Mouse (Mus musculus) heart, embryonic 12.5 days (tissue): ENCODE measurements around the gene Dpf3. TPM values are rescaled to one million over a fixed set of nuclear protein-coding genes. Genes with fewer than 3 reads are reported as not detected.
A peak's percentile ranks its signal among the peaks of the same experiment; 100 is the strongest.

Source experiments
- ATAC-seq: fragments of 200-750 bp; cut with Nextera tagmentation; 2 replicates; pipeline ENCODE4 v1.8.0; 2017; ENCODE audit warnings: moderate TSS enrichment, moderate library complexity; ENCODE audit not compliant: insufficient number of reproducible peaks, low FRiP score
- H3K27ac ChIP-seq: fragments of 300-500 bp; sonication (generic); 2 replicates; pipeline ENCODE4 v1.5.1; 2016; ENCODE audit warnings: mild to moderate bottlenecking, moderate library complexity; ENCODE audit not compliant: poor library complexity, severe bottlenecking
- H3K27me3 ChIP-seq: fragments of 300-500 bp; sonication (generic); replicated peaks from 2 replicates; pipeline ENCODE4 v1.6.1; 2016; ENCODE audit warnings: mild to moderate bottlenecking, moderate library complexity
- H3K36me3 ChIP-seq: fragments of 300-500 bp; sonication (generic); 2 replicates; pipeline ENCODE4 v1.6.1; 2016; ENCODE audit warnings: mild to moderate bottlenecking, moderate library complexity
- H3K4me1 ChIP-seq: fragments of 300-500 bp; sonication (generic); replicated peaks from 2 replicates; pipeline ENCODE4 v1.6.1; 2016; ENCODE audit warnings: mild to moderate bottlenecking
- H3K4me2 ChIP-seq: fragments of 300-500 bp; sonication (generic); 2 replicates; pipeline ENCODE4 v1.6.1; 2016; ENCODE audit warnings: mild to moderate bottlenecking, moderate library complexity
- H3K4me3 ChIP-seq: fragments of 300-500 bp; sonication (generic); 2 replicates; pipeline ENCODE4 v1.5.1; 2016; ENCODE audit warnings: mild to moderate bottlenecking
- H3K9ac ChIP-seq: fragments of 300-500 bp; sonication (generic); 2 replicates; pipeline ENCODE4 v1.6.1; 2016; ENCODE audit warnings: mild to moderate bottlenecking, moderate library complexity
- H3K9me3 ChIP-seq: fragments of 300-500 bp; sonication (generic); replicated peaks from 2 replicates; pipeline ENCODE4 v1.6.1; 2016; ENCODE audit warnings: mild to moderate bottlenecking, moderate library complexity
- WGBS: fragments of 180-500 bp; shearing (Covaris S2); methylation state at CpG from one replicate; pipeline ENCODE4 v1.1.7; 2016; 5-methylcytosine and 5-hydroxymethylcytosine counted together
- polyA plus RNA-seq: library from polyadenylated mRNA; unstranded; fragments of >200 nt; fragmentation: Nextera tagmentation; extraction: Ambion mirVana; gene quantifications from 2 replicates; pipeline ENCODE4 v1.2.1, GENCODE M21; 2016

The Dpf3 gene
- polyA plus RNA-seq, 1 experiment from 2014 or later = 27.1 TPM

- 90% methylated on average over 5 of the region's 5 CpGs for WGBS
- Histone ChIP-seq H3K4me3 (no peak overlapping the region), H3K27ac (no peak overlapping the region)
These were observed 73.8 kb downstream of the Dpf3 start for GRCm38 (mm10) chr12:83413684-83414083.

GRCm38 (mm10) chr12:83411721-83412521, 75.6 kb downstream of the Dpf3 start:
- Histone ChIP-seq H3K27me3 (no peaks in the 10 kb centered on the region), H3K4me1 (peaks cover 54% of the 10 kb centered on the region), H3K4me3 (no peak overlapping the region), H3K27ac (peak overlapping the region; percentile 60), H3K9ac (peak overlapping the region; percentile 35; the same call in 1 of the 2 replicates), H3K9me3 (no peaks in the 10 kb centered on the region), H3K4me2 (peak overlapping the region; percentile 49), H3K36me3 (no peaks in the 10 kb centered on the region)
- WGBS = 35% methylated on average over 17 of the region's 17 CpGs
- no peak for ATAC-seq

More at GRCm38 (mm10) chr12:83413684-83414083, 73.8 kb downstream of the Dpf3 start:
- ATAC-seq = no peak
- H3K4me1 ChIP-seq = peaks cover 48% of the 10 kb centered on the region
- H3K9me3 ChIP-seq = no peaks in the 10 kb centered on the region
- no peak overlapping the region for H3K4me2 ChIP-seq
- no peaks in the 10 kb centered on the region for H3K27me3 ChIP-seq
- H3K36me3 ChIP-seq = no peaks in the 10 kb centered on the region
- H3K9ac ChIP-seq = no peak overlapping the region

- no peak overlapping the region for H3K9ac ChIP-seq
- no peaks in the 10 kb centered on the region for H3K9me3 ChIP-seq
- no peaks in the 10 kb centered on the region for H3K27me3 ChIP-seq
- no peak overlapping the region for H3K4me2 ChIP-seq
- no peak overlapping the region for H3K27ac ChIP-seq
- H3K4me3 ChIP-seq = no peak overlapping the region
- no peak for ATAC-seq
- 78% methylated on average over 5 of the region's 5 CpGs for WGBS
- H3K36me3 ChIP-seq = no peaks in the 10 kb centered on the region
- H3K4me1 ChIP-seq = peaks cover 63% of the 10 kb centered on the region
These were observed 76.5 kb downstream of the Dpf3 start for GRCm38 (mm10) chr12:83411032-83411431.

- peaks cover 53% of the 10 kb centered on the region for H3K4me1 ChIP-seq
- H3K9ac ChIP-seq = no peak overlapping the region
- H3K36me3 ChIP-seq = no peaks in the 10 kb centered on the region
- WGBS = 83% methylated on average over 12 of the region's 12 CpGs
- H3K4me2 ChIP-seq = no peak overlapping the region
- H3K9me3 ChIP-seq = no peaks in the 10 kb centered on the region
- no peaks in the 10 kb centered on the region for H3K27me3 ChIP-seq
- no peak overlapping the region for H3K27ac ChIP-seq
- H3K4me3 ChIP-seq = no peak overlapping the region
- ATAC-seq = no peak
These were observed 82.0 kb downstream of the Dpf3 start for GRCm38 (mm10) chr12:83405374-83406125.

GRCm38 (mm10) chr12:83402270-83402669, 85.2 kb downstream of the Dpf3 start:
- Histone ChIP-seq H3K9me3 (no peaks in the 10 kb centered on the region), H3K36me3 (no peaks in the 10 kb centered on the region), H3K4me2 (no peak overlapping the region), H3K27me3 (no peaks in the 10 kb centered on the region), H3K4me3 (no peak overlapping the region), H3K4me1 (peaks cover 53% of the 10 kb centered on the region), H3K9ac (no peak overlapping the region), H3K27ac (no peak overlapping the region)
- 58% methylated on average over 5 of the region's 5 CpGs for WGBS
- ATAC-seq = no peak

- no peaks in the 10 kb centered on the region for H3K27me3 ChIP-seq
- no peak overlapping the region for H3K9ac ChIP-seq
- 88% methylated on average over 16 of the region's 16 CpGs for WGBS
- H3K4me3 ChIP-seq = no peak overlapping the region
- H3K9me3 ChIP-seq = 0 out of 2 replicates have a peak, but pooled peaks cover 3% of the 10 kb centered on the region
- ATAC-seq = no peak
- no peak overlapping the region for H3K27ac ChIP-seq
- no peak overlapping the region for H3K4me2 ChIP-seq
- no peaks in the 10 kb centered on the region for H3K36me3 ChIP-seq
- H3K4me1 ChIP-seq = peaks cover 56% of the 10 kb centered on the region
These were observed 95.5 kb downstream of the Dpf3 start for GRCm38 (mm10) chr12:83392011-83392410.

GRCm38 (mm10) chr12:83387554-83387953, 100.0 kb downstream of the Dpf3 start:
- Histone ChIP-seq H3K36me3 (no peaks in the 10 kb centered on the region), H3K4me1 (peaks cover 65% of the 10 kb centered on the region), H3K4me2 (no peak overlapping the region), H3K9me3 (no peaks in the 10 kb centered on the region), H3K4me3 (no peak overlapping the region), H3K27ac (no peak overlapping the region), H3K9ac (no peak overlapping the region), H3K27me3 (no peaks in the 10 kb centered on the region)
- 15% methylated on average over 3 of the region's 3 CpGs for WGBS
- ATAC-seq = no peak

GRCm38 (mm10) chr12:83381072-83381471, 106.4 kb downstream of the Dpf3 start:
- 90% methylated on average over 7 of the region's 7 CpGs for WGBS
- no peaks in the 10 kb centered on the region for H3K9me3 ChIP-seq
- ATAC-seq = no peak
- H3K36me3 ChIP-seq = no peaks in the 10 kb centered on the region
- H3K9ac ChIP-seq = no peak overlapping the region
- no peak overlapping the region for H3K4me2 ChIP-seq
- H3K4me3 ChIP-seq = no peak overlapping the region
- H3K27ac ChIP-seq = no peak overlapping the region
- H3K4me1 ChIP-seq = peaks cover 29% of the 10 kb centered on the region
- H3K27me3 ChIP-seq = no peaks in the 10 kb centered on the region

GRCm38 (mm10) chr12:83380016-83380415, 107.5 kb downstream of the Dpf3 start:
- no peak overlapping the region for H3K27ac ChIP-seq
- no peak for ATAC-seq
- H3K4me1 ChIP-seq = peaks cover 35% of the 10 kb centered on the region
- H3K36me3 ChIP-seq = no peaks in the 10 kb centered on the region
- no peaks in the 10 kb centered on the region for H3K9me3 ChIP-seq
- H3K27me3 ChIP-seq = no peaks in the 10 kb centered on the region
- 75% methylated on average over 3 of the region's 3 CpGs for WGBS
- H3K4me3 ChIP-seq = no peak overlapping the region
- H3K9ac ChIP-seq = no peak overlapping the region
- H3K4me2 ChIP-seq = no peak overlapping the region

- Histone ChIP-seq H3K27me3 (no peaks in the 10 kb centered on the region), H3K4me1 (peaks cover 39% of the 10 kb centered on the region), H3K4me3 (no peak overlapping the region), H3K4me2 (no peak overlapping the region), H3K36me3 (no peaks in the 10 kb centered on the region), H3K27ac (peak overlapping the region; percentile 45), H3K9ac (no peak overlapping the region), H3K9me3 (no peaks in the 10 kb centered on the region)
- ATAC-seq = peak; percentile 92
- 61% methylated on average over 12 of the region's 12 CpGs for WGBS
These were observed 112.3 kb downstream of the Dpf3 start for GRCm38 (mm10) chr12:83375015-83375831.

GRCm38 (mm10) chr12:83373081-83373480, 114.4 kb downstream of the Dpf3 start:
- no peak overlapping the region for H3K27ac ChIP-seq
- no peak for ATAC-seq
- 77% methylated on average over 7 of the region's 7 CpGs for WGBS

More at GRCm38 (mm10) chr12:83373081-83373480, 114.4 kb downstream of the Dpf3 start:
- peaks cover 44% of the 10 kb centered on the region for H3K4me1 ChIP-seq
- no peak overlapping the region for H3K4me3 ChIP-seq
- no peaks in the 10 kb centered on the region for H3K9me3 ChIP-seq
- H3K4me2 ChIP-seq = no peak overlapping the region
- peaks cover 5% of the 10 kb centered on the region; the same call in 1 of the 2 replicates for H3K36me3 ChIP-seq
- H3K27me3 ChIP-seq = no peaks in the 10 kb centered on the region
- H3K9ac ChIP-seq = no peak overlapping the region
